Mouse (Mus musculus): ENCODE data around the gene Gas7.

GRCm38 (mm10) chr11:67468846-67469245 is 13.6 kb downstream of the Gas7 start:
- TF ChIP-seq CTCF (IDR thresholded peaks at IDR 0.05), result no peak
- TF ChIP-seq EP300 (IDR thresholded peaks at IDR 0.05), result no peak

Measured in lung, postnatal 0 days (tissue).